In the genomic region with DNA sequence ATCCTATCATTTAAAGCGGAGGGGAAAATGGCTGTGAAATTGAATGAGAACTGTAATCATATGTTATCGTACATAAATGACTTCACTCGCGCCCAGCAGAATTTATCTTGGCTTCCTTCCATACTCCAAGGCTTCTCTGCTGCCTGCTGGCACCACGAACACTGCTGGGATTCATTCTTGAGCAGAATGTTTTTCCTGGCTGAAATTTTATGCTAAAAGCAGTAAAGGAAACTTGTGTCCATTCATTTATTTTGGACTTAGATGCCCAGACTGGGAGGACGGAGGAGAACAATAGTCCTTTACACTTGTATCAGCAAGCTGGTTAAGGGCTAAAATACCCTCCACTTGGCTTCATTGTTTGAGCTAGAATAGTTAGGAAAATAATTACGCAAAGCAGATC, we compare ENCODE assay signal across 12 mouse cellular contexts. TPM values are rescaled to one million over a fixed set of nuclear protein-coding genes. Genes with fewer than 3 reads are reported as not detected.
DNase-seq lines count a peak whose midpoint lies in the region; ATAC-seq lines count a peak whose summit lies in the region.
"Had no signal": no experiment of that assay in that cellular context is flagged by ENCODE, and none has a peak within 500 bp of the region (broad histone marks: within the 10 kb centered on the region; RNA-seq: fewer than 3 reads in every experiment).

No protein-coding gene starts in this region.

- peaks cover 4% of the 10 kb centered on the region for H3K4me1 ChIP-seq in forebrain, embryonic 16.5 days (replicated peaks; ENCODE audit: control insufficient read depth, insufficient read depth, low read length)
- H3K4me1 ChIP-seq: limb, embryonic 12.5 days had no signal

- no peaks in the 10 kb centered on the region for H3K27me3 ChIP-seq in forebrain, embryonic 16.5 days (replicated peaks; ENCODE audit: control insufficient read depth, insufficient read depth, low read length)
- H3K27me3 ChIP-seq: CH12.LX; limb, embryonic 12.5 days had no signal

- no peak overlapping the region for H3K9ac ChIP-seq in forebrain, embryonic 16.5 days (replicated peaks; ENCODE audit: low read depth, low read length)
- H3K9ac ChIP-seq: limb, embryonic 12.5 days had no signal

- no peaks in the 10 kb centered on the region for H3K9me3 ChIP-seq in forebrain, embryonic 16.5 days (ENCODE audit: control insufficient read depth, low read length)
- H3K9me3 ChIP-seq: limb, embryonic 12.5 days had no signal

- peak; percentile 6 for DNase-seq in embryo, embryonic 11 days
- no peak for DNase-seq in embryo, embryonic 10 days (ENCODE audit: low spot score)
- DNase-seq in left cerebral cortex, postnatal 10 days (ENCODE audit: extremely low spot score in 1 of 2, low spot score in 2 of 2) = peak; percentile 49 to 67
- no peak for DNase-seq in left cerebral cortex, adult 8-10 months (ENCODE audit: low spot score in 2 of 2)
- DNase-seq in lung, postnatal 36 days = peak; percentile 7
- DNase-seq in yolk sac, embryonic 10.5 days (ENCODE audit: low spot score) = no peak
- DNase-seq: spleen, adult 18-20 months had no signal

- H3K36me3 ChIP-seq in forebrain, embryonic 16.5 days (ENCODE audit: control insufficient read depth, insufficient read depth) = no peaks in the 10 kb centered on the region
- H3K36me3 ChIP-seq: limb, embryonic 12.5 days had no signal

- WGBS in forebrain, embryonic 16.5 days = 26% methylated on average over 7 of the region's 7 CpGs

- H3K4me3 ChIP-seq in forebrain, embryonic 16.5 days (replicated peaks; ENCODE audit: low read length) = no peak overlapping the region
- H3K4me3 ChIP-seq: limb, embryonic 12.5 days had no signal

- intact Hi-C loops in left cerebral cortex, postnatal 10 days (cut with DNase I) = loop anchor here (10.0 kb wide), 1 partner anchor 177 kb away; the partner anchor contains the start of gene Calhm5

- peak; percentile 87 for ATAC-seq in forebrain, embryonic 16.5 days
- no peak for ATAC-seq in erythroid progenitor cell, adult 5-6 weeks (replicated peaks; ENCODE audit: low FRiP score, poor library complexity, severe bottlenecking)
- ATAC-seq: intestine, embryonic 16.5 days had no signal

- H3K27ac ChIP-seq in forebrain, embryonic 16.5 days (ENCODE audit: low read length) = no peak overlapping the region
- H3K27ac ChIP-seq: limb, embryonic 12.5 days had no signal

- no peak overlapping the region for H3K4me2 ChIP-seq in forebrain, embryonic 16.5 days (ENCODE audit: low read length)
- H3K4me2 ChIP-seq: limb, embryonic 12.5 days had no signal

RNA-seq across cellular contexts. Expression of gene Tspyl1, which starts 10.3 kb away (rescaled TPM):
- 100 to 1,000 TPM; 103 to 105 TPM for total RNA-seq in left cerebral cortex, postnatal 10 days (2021)
- 100 to 1,000 TPM; 159 to 186 (median 174) TPM for total RNA-seq in left cerebral cortex, adult 8-10 months (2022)
- 138 TPM in 2 replicates for polyA plus RNA-seq in forebrain, embryonic 16.5 days (2015; fragmentation: Nextera tagmentation; extraction: Ambion mirVana)
- 22.3 and 28.1 TPM in 2 replicates for total RNA-seq in erythroid progenitor cell, adult 5-6 weeks (2015; ENCODE audit: low replicate concordance)
- 25.0 and 30.9 TPM in 2 replicates for total RNA-seq in erythroid progenitor cell, adult 5-6 weeks (2017; ENCODE audit: low replicate concordance)

RNA-seq across cellular contexts. Expression of gene Tspyl4, which starts 25.6 kb away (rescaled TPM):
- total RNA-seq in left cerebral cortex, postnatal 10 days (2021) = 100 to 1,000 TPM; 335 to 337 TPM
- 100 to 1,000 TPM; 388 to 444 (median 418) TPM for total RNA-seq in left cerebral cortex, adult 8-10 months (2022)
- polyA plus RNA-seq in forebrain, embryonic 16.5 days (2015; fragmentation: Nextera tagmentation; extraction: Ambion mirVana) = 216 and 262 TPM in 2 replicates
- not detected in 2 replicates for total RNA-seq in erythroid progenitor cell, adult 5-6 weeks (2015; ENCODE audit: low replicate concordance)
- total RNA-seq in erythroid progenitor cell, adult 5-6 weeks (2017; ENCODE audit: low replicate concordance) = 0.77 TPM in 1 of 2 replicates, not detected in the other

Comparison
In these comparisons a context has a peak if more than half of its experiments do, and no peak if none do; other contexts are left out.
1. DNase-seq: peak in embryo, embryonic 11 days (single experiment), left cerebral cortex, postnatal 10 days (2 of 2) and lung, postnatal 36 days (single experiment); none in embryo, embryonic 10 days (single experiment), left cerebral cortex, adult 8-10 months (0 of 2) and yolk sac, embryonic 10.5 days (single experiment).
2. RNA of gene Tspyl4, which starts 25.6 kb away (total RNA-seq): 388 to 444 TPM in left cerebral cortex, adult 8-10 months and 335 to 337 TPM in left cerebral cortex, postnatal 10 days; 0.77 TPM in erythroid progenitor cell, adult 5-6 weeks; every median in the first group is over 100 times any median in the second.